Mouse (Mus musculus) adrenal gland, postnatal 14 days (tissue): ENCODE measurements around the gene Tmem200a. TPM values are rescaled to one million over a fixed set of nuclear protein-coding genes. Genes with fewer than 3 reads are reported as not detected.
"Not testable (repeated sequence)": the region's sequence is repeated elsewhere in the genome, so short reads cannot be mapped to it uniquely, and the experiment has no call there.

Source experiments
- DNase-seq: peaks from one replicate; pipeline ENCODE4 v3.0.0; 2021; ENCODE audit warnings: mixed read lengths
- total RNA-seq: library from RNA; stranded (reverse); gene quantifications from 2 replicates; pipeline ENCODE4 v1.2.3, GENCODE M21; 2021

Gene Tmem200a
- total RNA-seq, 1 experiment from 2014 or later = 27.6 TPM

DNA sequence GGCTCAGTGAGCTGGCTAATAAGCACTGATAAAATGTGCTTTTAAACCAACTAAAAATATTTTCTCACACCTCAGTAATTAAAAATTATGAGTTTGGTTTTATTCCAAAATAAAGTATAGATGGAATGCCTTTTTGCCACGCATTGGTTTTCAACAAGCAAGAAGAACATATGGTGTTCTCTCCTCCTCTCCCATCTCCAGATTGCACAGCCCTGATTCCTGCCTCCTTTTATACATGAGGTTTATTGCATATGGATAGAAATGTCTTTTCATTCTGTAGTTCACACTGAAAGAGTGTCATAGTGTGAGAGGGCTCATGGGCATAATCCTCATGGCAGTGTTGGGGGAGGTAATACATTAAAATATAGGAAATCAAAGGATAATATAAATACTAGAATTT, 96.2 kb downstream of the Tmem200a start:
- DNase-seq = no peak

DNA sequence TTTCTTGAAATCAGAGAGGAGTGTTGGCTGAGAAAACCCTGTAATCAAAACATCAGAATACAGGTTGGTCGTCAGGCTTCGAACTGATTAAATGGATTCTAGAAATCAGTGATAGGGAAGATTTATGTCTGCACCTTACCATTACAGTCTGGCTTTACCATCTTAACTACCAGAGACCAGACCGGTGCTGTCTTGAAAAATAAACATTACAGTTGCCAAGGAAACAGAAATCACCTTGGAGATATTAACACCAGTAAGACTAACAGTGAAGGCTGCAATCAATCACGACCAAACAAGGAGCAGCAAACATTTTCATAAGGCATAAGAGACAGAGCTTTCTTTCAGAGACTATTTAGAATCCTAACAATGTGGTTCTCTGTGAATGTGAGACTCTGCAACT, 116.0 kb downstream of the Tmem200a start:
- no peak for DNase-seq

DNA sequence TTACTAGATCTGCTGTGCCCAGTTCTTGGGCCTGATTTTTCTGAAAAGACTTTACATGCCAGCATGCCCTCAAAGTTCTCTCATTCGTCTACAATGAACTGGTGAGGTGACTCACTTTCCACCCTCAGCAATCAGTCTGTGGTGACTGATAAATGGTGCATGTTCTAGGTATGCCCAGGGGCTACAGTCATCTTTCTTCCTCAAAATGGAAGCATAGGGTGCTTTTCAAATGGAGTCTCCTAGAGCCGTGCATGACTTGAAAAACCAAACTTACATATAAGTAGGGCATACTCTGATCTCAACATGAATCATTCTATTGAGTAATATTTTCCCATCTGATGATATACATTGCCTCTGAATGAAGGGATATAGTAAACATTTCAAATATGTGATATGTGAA, 117.8 kb downstream of the Tmem200a start:
- DNase-seq = no peak

DNA sequence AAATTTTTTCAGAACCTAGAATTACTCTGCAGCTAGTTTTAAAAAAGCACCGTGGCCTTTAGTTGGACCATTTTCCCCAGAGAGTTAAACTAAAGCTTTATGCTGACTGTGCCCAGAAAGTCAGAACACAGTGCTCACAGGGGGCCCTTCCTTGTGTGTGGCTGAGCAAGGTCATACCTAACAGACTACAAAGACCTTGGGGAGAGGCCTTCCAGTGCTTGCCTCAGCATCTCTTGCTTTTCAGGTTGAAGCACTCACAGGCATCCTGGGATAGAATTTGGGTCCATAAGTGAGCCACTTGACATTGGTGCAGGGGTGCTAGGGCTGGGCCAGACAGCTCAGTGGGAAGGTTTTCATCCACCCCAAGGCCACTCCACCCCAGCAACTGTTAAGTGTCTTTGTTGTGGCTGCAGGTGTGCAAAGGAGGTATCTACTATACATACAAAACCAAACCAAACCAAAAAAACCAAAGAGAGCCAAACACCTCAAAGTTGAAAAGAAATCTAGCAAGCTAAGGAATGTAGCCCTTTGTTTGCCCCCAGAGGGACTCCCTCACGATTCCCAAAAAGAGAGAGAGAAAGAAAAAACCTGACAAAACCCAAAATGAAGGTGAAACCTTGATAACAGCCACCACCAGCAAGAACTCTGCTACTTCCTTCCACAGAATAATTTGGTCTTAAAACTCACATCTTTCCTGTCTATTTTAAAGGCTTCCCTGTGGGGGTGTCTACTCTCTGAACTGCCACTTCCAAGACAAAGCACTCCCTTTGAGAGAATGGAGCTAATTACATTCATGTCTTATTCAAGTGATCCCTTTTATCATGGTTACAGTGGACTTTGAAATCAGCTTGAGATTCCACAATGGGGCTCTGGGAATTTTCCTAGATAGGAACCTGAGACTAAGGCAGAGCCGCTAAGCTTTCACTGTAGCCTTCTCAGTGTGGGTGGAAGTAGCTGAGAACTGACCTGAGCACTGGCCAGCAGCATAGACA, 119.8 kb downstream of the Tmem200a start:
- no peak for DNase-seq

DNA sequence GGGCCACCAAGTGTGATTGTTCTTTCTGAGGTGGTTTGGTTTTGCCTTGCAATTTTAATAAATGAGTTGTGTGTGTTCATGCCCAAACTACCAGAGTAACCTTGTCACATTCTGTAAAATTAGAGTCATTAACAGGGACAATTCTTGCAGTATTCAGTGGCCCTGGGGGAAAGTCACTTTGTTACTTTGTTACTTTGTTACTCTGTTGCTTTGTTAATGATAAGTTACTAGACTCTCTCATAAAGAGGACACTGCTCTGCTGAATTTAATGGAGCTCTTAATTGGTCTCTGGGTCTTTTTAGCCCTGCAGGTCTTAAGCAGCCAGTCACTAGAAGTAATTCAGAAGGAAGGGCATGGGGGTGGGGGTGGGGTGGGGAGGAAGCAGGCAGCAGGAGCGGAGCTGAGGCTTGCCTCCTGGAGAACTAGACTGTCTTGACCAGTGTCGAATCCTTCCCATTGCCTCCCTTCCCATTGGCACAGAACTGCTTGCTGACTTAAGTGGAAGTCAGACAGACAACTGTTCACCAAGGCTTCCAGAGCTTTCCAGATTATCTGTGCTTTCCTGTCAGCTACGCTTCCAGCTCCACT, 124.1 kb downstream of the Tmem200a start:
- no peak for DNase-seq

DNA sequence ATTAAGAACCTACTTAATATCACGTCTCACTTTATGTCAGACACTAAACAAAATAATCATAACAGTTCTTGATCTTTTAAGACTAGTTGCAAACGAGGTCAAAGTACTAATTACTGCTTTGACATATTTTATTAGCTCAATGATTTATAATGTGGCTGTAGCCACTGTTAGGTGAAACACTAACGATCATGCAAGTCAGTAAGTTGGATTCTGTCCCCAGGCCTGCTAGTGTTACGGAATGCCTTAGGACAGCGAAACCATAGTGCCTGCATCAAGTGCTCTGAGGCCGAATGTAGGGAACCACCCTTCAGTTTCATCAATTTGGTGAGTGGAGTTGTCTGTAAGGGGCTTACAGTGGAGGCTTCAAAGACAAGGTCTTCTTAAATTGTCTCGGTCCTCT, 126.0 kb downstream of the Tmem200a start:
- DNase-seq = no peak

DNA sequence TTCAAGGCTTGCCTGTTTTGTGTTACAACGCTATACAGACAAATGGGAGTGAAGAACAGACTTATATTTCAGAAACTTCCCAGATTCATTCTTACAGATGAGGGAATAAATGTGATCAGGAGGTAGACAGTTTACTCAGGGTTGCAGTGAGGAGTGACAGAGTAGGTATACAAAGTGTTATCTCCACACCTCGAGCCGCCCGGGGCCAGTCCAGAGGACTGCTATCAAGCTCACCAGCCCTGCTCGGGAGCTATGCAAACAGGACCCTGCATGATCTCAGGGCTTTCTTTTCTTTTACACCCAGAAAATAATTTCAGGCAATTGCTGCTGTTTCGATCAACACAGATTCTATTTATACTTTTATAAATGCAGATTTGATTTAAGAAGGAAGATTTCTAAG, 126.7 kb downstream of the Tmem200a start:
- no peak for DNase-seq

DNA sequence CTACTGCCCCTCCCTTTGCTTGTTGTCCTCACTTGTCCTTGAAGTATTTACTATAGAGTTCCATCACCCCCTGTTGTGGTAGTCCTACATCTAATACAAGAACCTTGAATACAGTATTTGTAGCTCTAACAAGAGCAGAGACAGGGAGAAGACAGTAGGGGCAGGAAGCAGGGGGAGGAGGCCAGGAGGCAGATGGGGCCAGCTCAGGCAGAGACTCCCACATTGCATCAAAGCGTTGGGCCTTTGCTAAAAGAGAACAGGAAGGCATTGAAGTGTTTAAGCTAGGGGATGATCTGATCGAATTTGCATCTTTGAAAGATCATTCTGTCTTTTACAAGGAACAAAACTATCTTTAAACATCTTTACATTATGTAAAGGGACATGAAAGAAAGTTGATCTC, 133.0 kb downstream of the Tmem200a start:
- no peak for DNase-seq

DNA sequence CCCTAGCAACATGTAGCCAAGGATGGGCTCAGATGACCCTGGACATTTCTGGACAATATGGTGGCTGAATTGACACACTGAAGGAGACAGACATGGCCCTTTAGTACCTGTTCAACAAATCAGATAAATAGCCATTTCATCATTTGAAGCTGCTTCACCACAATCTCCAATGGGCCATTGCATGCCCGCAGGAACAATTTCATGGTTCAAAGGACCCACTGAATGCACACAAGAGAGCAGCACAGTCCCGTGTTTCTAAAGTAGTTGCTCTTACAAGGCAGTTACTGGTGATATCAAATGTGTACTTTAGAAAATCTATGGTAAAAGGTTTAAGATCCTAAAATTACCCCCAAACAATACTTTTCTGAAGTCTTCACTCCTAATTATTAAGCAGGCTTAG, 134.2 kb downstream of the Tmem200a start:
- no peak for DNase-seq

DNA sequence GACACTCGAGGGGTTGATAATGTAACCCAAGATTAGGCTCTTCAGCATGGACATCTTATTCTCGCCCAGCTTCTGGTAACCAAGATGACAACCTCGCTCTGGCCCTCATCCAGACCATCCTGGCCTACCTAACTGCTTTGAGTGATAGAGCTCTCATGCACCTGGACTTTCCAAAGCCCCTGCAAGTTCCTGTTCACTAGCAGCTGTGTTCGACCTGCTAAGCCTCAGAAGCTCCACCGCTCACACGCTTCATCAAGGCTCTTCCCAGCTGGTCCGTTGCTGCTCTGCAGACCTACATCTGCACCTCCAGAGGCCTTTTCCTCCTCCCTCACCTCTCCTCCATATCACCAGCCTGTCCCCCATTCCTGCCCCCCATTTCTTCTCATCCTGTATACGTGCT, 147.1 kb downstream of the Tmem200a start:
- no peak for DNase-seq

DNA sequence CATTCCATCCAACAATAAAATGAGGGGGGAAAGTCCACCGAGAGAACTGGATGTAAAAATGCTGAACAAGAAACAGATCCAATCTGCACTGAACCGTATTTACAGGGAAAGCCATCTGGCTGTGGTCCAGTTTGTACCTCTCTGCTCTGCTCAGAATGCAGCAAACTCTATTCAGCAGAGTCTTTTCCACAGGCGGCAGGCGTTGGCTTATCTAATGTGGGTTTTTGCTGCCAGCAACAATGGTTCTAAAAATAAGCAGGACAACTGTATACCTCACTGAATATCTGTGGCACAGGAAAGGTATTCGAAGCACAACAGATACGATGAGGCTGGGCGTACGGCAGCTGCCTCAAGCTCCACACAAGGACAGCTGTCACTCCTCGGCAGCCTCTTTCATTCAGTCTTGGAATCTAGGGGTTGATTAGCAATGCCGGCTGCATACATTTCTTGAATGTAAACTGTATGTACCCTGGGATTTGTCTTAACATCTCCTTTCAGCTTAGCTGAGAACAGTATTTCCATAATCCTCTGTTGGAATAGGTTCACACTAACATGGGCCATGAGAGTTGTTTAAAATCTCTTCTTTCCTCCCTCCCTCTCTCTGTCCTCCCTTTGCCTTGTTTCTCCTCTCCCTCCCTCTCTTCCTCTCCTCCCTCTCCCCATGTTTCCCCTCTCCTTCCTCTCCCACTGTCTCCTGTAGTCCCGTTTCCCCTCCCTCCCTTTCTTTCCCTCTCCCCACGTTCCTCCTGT, 149.3 kb downstream of the Tmem200a start:
- DNase-seq = no peak

DNA sequence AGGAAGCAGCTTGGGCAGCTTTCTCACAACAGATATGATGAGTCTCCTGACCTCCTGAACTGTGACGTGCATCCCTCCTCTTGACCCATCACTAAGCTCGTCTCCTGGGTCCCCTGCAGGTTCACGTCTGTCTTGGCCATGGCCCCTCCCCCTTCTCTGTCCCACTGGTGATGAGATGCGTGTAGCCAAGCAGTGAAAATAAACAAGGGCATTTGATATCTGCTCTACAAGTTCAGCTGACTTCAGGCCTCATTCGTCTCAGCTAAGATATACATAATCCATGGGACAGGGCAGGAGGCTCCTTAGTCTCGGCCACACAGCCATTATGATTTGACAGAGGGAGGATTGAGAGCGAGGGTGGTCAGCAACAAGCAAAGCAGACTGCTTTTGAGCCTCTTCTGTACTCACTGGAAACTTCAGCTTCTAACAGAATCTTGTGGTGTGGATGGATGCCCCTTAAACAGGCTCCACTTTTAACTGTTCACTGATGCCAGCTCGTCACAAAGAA, 149.9 kb downstream of the Tmem200a start:
- DNase-seq = no peak

DNA sequence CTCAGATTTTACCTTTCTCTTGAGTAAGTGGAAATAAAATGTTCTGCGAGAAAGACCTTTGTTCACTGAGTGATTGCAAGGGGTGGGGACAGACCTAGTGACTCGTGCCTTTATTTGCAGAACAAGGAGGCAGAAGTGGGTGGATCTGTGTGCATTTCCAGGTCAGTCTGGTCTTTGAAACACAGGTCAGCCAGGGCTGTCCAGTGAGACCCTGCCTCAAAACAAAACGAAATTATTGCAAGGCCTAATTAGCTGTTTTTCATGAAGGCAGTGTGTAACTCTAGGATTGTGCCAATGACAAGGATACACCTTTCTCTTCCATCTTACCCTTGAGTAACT, 150.4 kb downstream of the Tmem200a start:
- no peak for DNase-seq

DNA sequence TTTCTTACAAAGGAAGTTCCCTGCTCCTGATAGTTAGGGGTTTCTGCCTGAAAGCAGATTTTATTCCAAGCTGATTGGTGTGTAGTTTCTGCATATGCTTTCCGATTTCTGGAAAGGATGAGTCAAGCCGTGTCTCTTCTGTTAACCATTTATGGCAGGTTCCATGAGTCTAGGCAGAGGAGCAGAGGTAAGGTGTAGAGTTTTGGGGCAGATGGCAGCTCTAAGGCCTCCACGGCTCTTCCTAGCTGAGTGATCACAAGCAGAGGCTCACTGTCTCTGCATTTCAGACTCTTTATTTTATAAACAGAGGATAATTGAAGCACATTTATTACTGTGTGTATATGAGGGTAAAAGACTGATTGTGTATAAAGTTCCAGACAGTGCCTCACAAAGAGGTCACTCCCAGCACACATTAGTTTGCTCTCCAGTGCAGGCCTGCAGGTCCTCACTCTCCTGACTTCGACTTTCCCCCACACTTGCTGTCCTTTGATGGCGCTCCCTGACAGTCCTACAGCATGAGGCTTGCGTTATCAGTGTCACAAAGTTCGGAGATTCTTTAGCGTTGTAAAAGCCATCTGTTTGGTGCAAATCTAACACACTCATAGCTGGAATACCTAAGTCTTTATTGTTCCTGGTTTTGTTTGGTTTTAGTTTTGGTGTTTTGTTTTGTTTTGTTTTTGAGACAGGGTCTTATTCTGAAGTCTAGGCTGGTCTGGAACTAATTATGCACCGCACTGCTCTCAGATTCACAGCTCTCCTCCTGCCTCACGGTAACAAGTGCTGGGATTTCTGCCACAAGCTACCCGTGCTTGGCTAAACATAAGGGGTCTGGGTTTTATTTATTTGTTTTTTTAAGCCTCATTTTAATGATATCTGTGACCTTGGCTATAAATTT, 151.1 kb downstream of the Tmem200a start:
- no peak for DNase-seq

DNA sequence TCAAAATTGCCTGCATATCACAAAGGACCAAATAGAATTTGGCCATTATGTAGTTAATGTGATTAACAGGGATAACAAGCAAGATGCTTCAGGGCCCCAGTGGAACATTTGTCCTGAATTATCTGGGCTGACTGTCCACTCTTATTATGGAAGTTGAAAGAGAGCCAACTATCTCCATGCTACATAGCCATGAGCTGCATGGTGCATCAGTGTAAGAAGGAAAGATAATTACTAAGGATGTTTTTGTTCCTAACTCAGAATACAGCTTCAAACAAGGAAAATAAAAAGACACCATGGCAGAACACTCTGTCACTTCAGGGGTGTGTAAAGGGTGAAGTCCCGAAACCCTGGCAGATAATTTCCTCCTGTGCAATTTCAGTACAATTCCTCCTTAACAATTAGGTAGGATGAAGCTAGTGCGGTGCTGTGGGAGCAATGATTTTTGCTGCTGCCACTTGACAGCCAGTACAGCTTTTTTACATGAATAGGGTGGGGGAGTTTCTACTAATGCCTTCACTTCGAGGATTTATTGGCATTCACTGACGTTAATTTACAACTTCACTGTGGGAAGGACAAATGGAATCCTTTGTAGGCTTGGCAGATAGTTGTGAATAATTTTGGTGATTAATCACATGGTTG, 158.1 kb downstream of the Tmem200a start:
- DNase-seq = no peak

DNA sequence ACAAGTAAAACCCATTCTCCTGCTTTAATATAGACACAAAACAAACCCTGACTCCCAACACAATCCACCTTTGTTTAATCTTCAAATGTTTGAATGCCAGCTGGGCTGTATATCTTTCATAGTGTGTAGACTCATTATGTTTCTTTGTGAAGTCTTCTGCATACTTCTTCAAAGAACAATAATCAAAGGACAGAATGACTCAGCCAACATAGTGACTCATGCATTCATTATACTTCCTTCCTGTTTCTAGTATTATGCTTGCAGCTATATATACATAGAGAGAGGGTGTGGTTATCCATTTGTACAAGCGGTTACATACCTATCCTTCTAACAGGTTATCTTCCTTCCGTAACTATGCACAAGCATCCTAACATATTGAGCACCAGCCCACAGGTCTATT, 160.7 kb downstream of the Tmem200a start:
- DNase-seq = no peak

DNA sequence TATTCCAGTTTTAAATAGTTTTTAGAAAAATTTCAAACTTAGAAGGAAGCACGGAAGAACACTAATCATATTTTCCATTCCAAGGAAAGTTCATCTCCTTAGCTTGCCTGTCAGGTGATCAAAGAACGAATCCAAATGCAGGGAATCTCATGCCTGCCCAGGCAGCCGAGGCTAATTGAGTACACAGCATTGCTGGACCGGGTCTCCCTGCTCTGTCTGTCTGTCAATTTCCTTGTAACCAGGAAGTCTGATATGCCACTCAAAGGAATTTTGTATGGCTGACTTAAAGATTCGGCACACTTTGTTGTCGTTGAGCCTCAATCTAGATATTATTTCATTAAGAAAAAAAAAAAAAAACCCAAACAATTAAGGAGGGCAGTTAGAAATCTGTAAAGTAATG, 168.6 kb downstream of the Tmem200a start:
- no peak for DNase-seq

DNA sequence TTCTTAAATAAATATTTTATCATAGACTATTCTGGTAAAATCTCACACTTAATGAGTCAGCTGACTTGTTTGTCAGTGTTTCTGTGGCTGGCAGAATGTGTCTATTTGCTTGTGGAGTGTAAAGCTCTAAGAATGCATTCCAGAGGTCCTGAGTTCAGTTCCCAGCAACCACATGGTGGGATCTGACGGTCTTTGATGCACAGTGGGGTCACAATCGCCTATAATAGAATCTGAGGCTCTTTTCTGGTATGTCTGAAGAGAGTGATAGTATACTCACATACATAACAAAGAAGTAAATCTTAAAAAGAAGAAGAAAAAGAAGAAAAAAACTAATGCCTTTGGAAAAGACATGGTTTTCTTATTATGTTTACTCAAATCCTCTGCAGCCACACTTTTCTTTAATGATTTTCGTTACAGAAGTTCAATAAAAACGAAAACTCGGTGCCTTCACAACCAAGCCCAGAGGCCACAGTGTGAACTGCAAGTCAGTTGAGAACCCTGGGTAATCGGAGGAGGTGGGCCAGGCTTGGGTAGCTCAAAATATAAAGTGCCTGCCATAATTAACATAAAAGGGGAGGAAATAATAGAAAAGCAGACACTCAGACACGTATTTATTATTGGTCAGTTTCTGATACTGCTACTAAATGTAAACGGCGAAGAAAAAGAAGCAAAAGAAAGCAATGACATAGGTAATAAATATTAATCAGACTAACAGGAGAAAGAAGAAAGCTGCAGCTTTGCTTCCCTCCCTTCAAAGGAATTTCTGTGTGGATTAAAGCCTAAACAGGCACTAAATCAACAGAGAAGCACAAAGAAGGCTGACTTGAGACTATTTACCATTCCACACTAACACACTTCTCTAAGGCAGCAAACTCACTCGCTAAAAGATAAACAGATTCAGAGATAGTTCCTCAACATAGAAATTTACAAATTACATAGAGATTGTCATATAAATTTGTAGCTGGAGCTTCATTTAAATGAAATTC, 170.5 kb downstream of the Tmem200a start:
- DNase-seq = no peak

DNA sequence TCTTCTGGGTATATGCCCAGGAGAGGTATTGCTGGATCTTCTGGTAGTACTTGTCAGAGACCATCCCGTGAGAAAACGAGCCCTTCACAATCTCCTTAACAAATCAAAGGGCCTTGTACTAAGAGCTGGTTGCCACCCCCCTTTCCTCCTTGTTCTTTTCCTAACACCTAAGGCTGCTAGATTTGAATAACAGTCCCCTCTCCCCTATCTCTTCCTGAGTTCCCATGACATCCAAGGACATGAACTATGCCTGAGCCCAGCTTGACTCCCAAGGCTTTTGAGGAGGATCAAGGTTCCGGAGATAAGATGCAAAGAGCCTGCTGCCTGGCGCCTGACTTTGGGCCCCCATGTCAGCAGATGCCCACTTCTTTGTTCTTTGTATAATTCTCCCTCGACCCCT, 184.7 kb downstream of the Tmem200a start:
- not testable (repeated sequence) for DNase-seq

DNA sequence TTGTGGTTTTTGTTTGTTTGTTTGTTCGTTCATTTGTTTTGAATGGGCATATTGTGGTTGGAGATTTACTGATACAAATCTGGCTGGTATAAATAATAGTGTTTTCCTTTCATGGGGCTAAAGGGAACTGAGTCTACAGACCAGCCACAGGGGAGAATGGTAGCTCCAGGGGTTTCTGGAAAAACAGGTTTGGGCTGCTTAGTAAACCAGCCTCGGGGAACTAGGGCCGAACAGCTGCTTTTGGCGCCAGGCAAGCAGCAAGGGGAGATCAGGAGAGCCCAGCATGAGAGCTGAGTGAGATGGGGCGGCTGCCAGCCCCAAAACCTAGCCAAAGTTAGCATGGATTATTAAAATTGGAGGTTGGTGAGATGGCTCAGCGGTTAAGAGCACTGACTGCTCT, 191.6 kb downstream of the Tmem200a start:
- DNase-seq = no peak
